Mouse (Mus musculus) hindbrain, embryonic 13.5 days (tissue): Measurements from ENCODE around the gene BC030867. TPM values are rescaled to one million over a fixed set of nuclear protein-coding genes. Genes with fewer than 3 reads are reported as not detected.

Source experiments
- ATAC-seq: fragments of 200-750 bp; cut with Nextera tagmentation; 2 replicates; pipeline ENCODE4 v1.8.0; 2017; ENCODE audit warnings: moderate TSS enrichment; ENCODE audit not compliant: low FRiP score
- H3K27ac ChIP-seq: fragments of 300-500 bp; sonication (generic); 2 replicates; pipeline ENCODE4 v1.5.1; 2015; ENCODE audit warnings: inconsistent platforms, mild to moderate bottlenecking, moderate library complexity
- H3K27me3 ChIP-seq: fragments of 300-500 bp; sonication (generic); 2 replicates; pipeline ENCODE4 v1.6.1; 2015; ENCODE audit warnings: mild to moderate bottlenecking, inconsistent platforms
- H3K36me3 ChIP-seq: fragments of 300-500 bp; sonication (generic); 2 replicates; pipeline ENCODE4 v1.6.1; 2015; ENCODE audit warnings: mild to moderate bottlenecking, inconsistent platforms
- H3K4me1 ChIP-seq: fragments of 300-500 bp; sonication (generic); replicated peaks from 2 replicates; pipeline ENCODE4 v1.6.1; 2015; ENCODE audit warnings: inconsistent platforms
- H3K4me2 ChIP-seq: fragments of 300-500 bp; sonication (generic); 2 replicates; pipeline ENCODE4 v1.6.1; 2015; ENCODE audit warnings: inconsistent platforms, mild to moderate bottlenecking, moderate library complexity
- H3K4me3 ChIP-seq: fragments of 300-500 bp; sonication (generic); 2 replicates; pipeline ENCODE4 v1.5.1; 2015; ENCODE audit warnings: mild to moderate bottlenecking, inconsistent platforms
- H3K9ac ChIP-seq: fragments of 300-500 bp; sonication (generic); 2 replicates; pipeline ENCODE4 v1.6.1; 2015; ENCODE audit warnings: mild to moderate bottlenecking, inconsistent platforms
- H3K9me3 ChIP-seq: fragments of 300-500 bp; sonication (generic); 2 replicates; pipeline ENCODE4 v1.6.1; 2016; ENCODE audit warnings: inconsistent platforms
- WGBS: fragments of 180-500 bp; shearing (Covaris S2); methylation state at CpG from one replicate; pipeline ENCODE4 v1.1.7; 2015; 5-methylcytosine and 5-hydroxymethylcytosine counted together
- polyA plus RNA-seq: library from polyadenylated mRNA; unstranded; fragments of >200 nt; fragmentation: Nextera tagmentation; extraction: Ambion mirVana; gene quantifications from 2 replicates; pipeline ENCODE4 v1.2.1, GENCODE M21; 2015

The BC030867 gene
- polyA plus RNA-seq, 1 experiment from 2014 or later, result 3.8 TPM

DNA sequence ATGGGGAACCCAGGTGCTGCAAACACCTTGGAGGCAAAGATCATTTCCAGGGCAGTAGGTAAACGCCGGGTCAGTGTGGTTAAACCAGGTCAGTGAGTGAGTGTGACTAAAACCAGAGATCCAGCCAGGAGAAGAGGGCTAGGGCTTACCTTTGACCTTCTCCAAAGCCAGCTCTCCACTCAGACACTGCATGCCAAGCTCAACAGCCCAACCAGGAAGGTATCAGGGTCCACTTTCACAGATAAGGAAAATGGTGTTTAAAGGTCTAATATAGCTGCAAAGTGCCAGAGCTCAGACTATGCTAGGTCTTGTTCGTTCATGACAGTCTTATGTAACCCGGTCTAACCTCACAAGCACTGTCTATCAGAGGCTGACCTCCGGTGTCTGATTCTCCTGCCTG lies 7.4 kb upstream of the BC030867 start:
- ATAC-seq, result no peak
- 92% methylated on average over 5 of the region's 5 CpGs for WGBS
- no peaks in the 10 kb centered on the region for H3K9me3 ChIP-seq
- peaks cover 19% of the 10 kb centered on the region for H3K4me1 ChIP-seq
- H3K36me3 ChIP-seq, result no peaks in the 10 kb centered on the region
- H3K4me2 ChIP-seq, result no peak overlapping the region
- H3K27ac ChIP-seq, result no peak overlapping the region
- H3K27me3 ChIP-seq, result no peaks in the 10 kb centered on the region
- no peak overlapping the region for H3K4me3 ChIP-seq
- no peak overlapping the region for H3K9ac ChIP-seq

DNA sequence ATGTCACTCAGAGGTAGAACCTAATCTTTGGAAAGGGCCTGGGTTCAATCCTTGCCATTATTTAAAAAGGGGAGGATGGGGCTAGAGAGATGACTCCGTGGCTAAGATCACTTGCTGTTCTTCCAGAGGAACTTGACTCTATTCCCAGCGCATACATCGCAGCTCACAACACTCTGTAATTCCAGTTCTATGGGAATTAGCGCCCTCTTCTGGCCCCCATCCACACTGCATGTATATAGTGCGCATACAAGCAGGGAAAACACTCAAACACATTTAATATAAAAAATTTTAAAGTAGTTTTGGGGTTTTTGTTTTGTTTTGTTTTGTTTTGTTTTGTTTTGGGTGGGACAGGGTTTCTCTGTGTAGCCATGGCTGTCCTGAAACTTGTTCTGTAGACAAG lies 6.8 kb upstream of the BC030867 start:
- Histone ChIP-seq H3K4me3 (no peak overlapping the region), H3K4me2 (no peak overlapping the region), H3K27me3 (no peaks in the 10 kb centered on the region), H3K4me1 (peaks cover 19% of the 10 kb centered on the region), H3K9me3 (no peaks in the 10 kb centered on the region), H3K36me3 (no peaks in the 10 kb centered on the region), H3K27ac (no peak overlapping the region), H3K9ac (no peak overlapping the region)
- ATAC-seq, result no peak
- 51% methylated on average over 5 of the region's 5 CpGs for WGBS

DNA sequence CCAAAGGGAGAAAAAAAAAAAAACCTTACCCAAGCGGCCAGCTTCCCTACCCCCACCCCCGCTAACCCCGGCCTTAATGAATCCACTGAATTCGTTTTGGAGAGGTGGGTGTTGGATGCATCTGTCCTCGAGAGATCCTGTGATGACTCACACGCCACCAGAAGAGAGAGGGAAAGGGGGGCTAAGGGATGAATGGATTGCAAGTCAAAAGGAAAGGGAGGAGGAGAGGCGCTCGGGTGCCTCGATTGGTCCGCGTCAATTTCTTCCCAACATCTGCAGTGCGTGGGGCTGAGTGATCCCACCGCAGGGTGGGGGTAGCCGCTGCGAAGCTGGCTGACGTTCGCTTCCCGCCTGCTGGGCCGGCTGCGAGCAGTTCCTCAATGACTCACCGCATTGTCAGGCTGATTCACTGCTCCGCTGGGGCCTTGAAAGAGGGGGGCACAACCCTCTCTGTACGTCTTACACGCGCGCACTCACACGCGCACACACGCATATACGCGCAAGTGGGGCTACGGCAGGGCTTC lies 3.7 kb upstream of the BC030867 start:
- peak; percentile 81 for ATAC-seq
- H3K27me3 ChIP-seq, result no peaks in the 10 kb centered on the region
- H3K4me3 ChIP-seq, result peak overlapping the region; percentile 36
- WGBS, result under 1% methylated on average over 32 of the region's 32 CpGs
- peaks cover 30% of the 10 kb centered on the region for H3K4me1 ChIP-seq
- no peaks in the 10 kb centered on the region for H3K9me3 ChIP-seq
- H3K4me2 ChIP-seq, result peak overlapping the region; percentile 62
- peak overlapping the region; percentile 75 for H3K27ac ChIP-seq
- H3K36me3 ChIP-seq, result no peaks in the 10 kb centered on the region
- H3K9ac ChIP-seq, result peak overlapping the region; percentile 65

DNA sequence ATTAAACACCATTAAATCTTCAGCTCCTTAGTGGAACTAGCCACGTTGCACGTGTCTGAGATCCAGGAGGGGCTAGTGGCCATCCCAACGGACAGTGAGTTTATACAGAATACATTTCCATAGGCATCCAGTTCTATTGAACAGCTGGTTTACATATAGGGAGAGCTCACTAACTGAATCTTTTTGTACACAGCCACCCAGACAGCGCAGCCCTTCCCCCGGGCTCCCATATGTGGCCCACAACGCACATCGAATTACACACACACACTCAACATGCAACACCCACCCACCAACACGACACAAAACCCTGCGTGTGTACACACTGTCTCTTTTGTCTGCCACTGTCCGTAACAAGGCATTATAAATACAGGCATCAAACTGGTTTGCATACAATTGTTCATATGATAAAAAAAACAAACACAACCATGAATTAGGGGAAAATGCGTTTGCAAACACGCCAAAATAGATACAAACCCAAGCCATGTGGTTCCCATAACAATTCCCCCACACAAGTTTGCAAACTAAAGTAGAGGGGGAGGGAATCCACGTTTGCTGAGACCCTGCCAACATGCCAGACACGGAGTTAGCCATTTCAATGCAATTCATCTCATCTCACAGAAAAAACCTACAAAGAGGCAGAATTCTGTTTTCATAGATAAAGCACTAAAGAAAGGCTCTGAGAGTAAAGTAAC lies 3.0 kb upstream of the BC030867 start:
- H3K4me2 ChIP-seq, result peak overlapping the region; percentile 62
- H3K4me1 ChIP-seq, result peaks cover 30% of the 10 kb centered on the region
- H3K27me3 ChIP-seq, result no peaks in the 10 kb centered on the region
- ATAC-seq, result no peak; the same call in 1 of the 2 replicates
- peak overlapping the region; percentile 36 for H3K4me3 ChIP-seq
- peak overlapping the region; percentile 75 for H3K27ac ChIP-seq
- 46% methylated on average over 14 of the region's 14 CpGs for WGBS
- no peaks in the 10 kb centered on the region for H3K9me3 ChIP-seq
- H3K36me3 ChIP-seq, result no peaks in the 10 kb centered on the region
- H3K9ac ChIP-seq, result peak overlapping the region; percentile 65; the same call in 1 of the 2 replicates

DNA sequence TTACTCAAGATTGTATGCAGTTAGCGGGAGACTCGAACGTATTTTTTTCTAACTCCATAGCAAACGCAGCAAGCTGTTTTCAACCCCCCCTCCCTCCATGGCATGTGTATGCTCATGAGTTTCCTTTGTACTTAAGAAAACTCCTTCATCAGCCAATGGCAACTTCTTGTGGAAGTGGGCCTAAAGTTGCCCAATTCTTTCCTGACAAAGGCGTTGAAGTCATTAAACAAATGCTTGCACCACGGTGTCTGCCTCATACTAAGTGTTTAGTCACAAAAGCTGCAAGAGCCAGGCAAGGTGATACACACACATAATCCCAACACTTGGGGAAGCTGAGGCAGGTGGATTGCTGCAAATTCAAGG lies 2.4 kb upstream of the BC030867 start:
- no peaks in the 10 kb centered on the region for H3K9me3 ChIP-seq
- peak overlapping the region; percentile 62; the same call in 1 of the 2 replicates for H3K4me2 ChIP-seq
- H3K27me3 ChIP-seq, result no peaks in the 10 kb centered on the region
- H3K4me1 ChIP-seq, result peaks cover 30% of the 10 kb centered on the region
- H3K4me3 ChIP-seq, result no peak overlapping the region
- ATAC-seq, result no peak
- no peak overlapping the region; the same call in 1 of the 2 replicates for H3K9ac ChIP-seq
- H3K27ac ChIP-seq, result no peak overlapping the region
- no peaks in the 10 kb centered on the region for H3K36me3 ChIP-seq
- 82% methylated on average over 6 of the region's 6 CpGs for WGBS

DNA sequence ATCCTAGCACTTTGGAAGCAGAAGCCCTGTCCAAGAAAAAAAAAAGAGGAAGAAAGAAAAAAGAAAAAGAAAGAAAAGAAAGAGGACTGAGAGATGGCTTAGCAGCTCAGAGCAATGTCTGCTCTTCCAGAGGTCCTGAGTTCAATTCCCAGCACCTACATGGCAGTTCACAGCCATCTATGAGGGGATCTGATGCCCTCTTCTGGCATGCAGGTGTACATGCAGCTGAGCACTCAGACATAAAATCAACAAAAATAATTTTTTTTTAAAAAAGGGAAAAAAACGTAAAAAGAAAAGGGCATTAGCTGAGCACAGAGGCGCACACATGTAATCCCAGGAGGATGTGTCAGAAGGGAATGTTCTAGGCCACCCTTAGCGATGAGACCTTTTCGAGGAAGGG lies 1.8 kb upstream of the BC030867 start:
- no peaks in the 10 kb centered on the region for H3K27me3 ChIP-seq
- H3K27ac ChIP-seq, result no peak overlapping the region
- ATAC-seq, result no peak
- H3K36me3 ChIP-seq, result no peaks in the 10 kb centered on the region
- peaks cover 30% of the 10 kb centered on the region for H3K4me1 ChIP-seq
- no peak overlapping the region for H3K4me3 ChIP-seq
- no peak overlapping the region for H3K9ac ChIP-seq
- no peaks in the 10 kb centered on the region for H3K9me3 ChIP-seq
- WGBS, result 87% methylated on average over 4 of the region's 4 CpGs
- no peak overlapping the region for H3K4me2 ChIP-seq

DNA sequence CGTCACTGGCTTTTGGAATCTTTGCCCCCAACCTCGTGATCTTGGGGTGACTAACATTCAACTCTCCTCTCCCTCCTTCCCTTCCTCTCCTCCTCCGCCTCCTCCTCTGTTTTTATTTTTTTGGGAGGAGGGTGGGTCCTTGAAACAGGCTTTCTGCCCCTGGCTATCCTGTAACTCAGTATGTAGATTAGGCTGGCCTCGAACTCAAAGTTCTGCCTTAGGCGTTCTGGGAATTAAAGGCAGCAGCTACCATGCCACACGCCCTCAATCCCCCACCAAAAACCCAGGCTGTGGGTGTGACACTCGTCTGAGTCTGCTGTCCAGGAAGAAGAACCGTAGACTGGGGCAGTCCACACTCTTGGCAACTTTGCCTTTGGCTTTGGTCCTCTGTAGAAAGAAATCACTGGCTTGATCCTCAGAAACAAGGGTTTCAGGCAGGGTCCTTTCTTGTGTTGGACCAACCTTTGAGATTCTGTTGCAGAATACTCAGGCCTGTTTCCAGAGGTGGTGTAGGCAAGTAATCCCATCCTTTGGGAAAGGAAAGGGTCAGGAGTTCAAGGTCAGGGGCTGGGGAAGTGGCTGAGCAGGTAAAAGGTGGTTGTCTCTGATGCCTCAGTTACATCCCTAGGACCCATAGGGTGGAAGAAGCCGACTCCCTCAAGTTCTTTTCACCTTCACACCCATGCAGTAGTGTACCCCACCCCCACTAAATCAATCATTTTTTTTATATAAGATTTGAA lies 839 bp downstream of the BC030867 start:
- Histone ChIP-seq H3K9ac (peak overlapping the region; percentile 60), H3K27ac (no peak overlapping the region), H3K36me3 (no peaks in the 10 kb centered on the region), H3K9me3 (no peaks in the 10 kb centered on the region), H3K4me1 (peaks cover 26% of the 10 kb centered on the region), H3K27me3 (no peaks in the 10 kb centered on the region), H3K4me3 (peak overlapping the region; percentile 47), H3K4me2 (peak overlapping the region; percentile 83)
- ATAC-seq, result no peak
- 10% methylated on average over 9 of the region's 9 CpGs for WGBS

DNA sequence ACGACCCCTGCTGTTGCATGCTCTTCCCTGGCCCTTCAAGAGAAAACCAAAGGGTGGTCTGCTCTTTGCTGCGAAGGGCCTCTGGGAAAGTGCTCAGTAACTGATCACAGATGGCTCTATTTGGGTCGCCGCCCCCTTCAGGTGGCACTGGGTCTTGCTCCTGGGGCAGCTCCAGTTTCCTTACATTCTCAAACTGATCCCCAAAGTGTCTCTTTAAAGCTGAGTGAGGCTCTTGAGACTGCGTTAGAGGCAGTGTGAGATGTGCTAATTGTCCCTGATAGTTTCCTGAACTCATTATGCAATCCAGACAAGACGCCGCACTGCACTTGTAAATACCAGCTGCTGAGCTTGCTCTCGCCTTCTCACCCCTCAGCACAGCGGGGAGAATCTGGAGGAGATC lies 8.8 kb downstream of the BC030867 start:
- Histone ChIP-seq H3K9ac (no peak overlapping the region), H3K27ac (no peak overlapping the region), H3K9me3 (no peaks in the 10 kb centered on the region), H3K27me3 (no peaks in the 10 kb centered on the region), H3K4me1 (peaks cover 3% of the 10 kb centered on the region), H3K4me2 (no peak overlapping the region), H3K4me3 (no peak overlapping the region), H3K36me3 (peaks cover 4% of the 10 kb centered on the region; the same call in 1 of the 2 replicates)
- 46% methylated on average over 8 of the region's 9 CpGs for WGBS
- ATAC-seq, result no peak

DNA sequence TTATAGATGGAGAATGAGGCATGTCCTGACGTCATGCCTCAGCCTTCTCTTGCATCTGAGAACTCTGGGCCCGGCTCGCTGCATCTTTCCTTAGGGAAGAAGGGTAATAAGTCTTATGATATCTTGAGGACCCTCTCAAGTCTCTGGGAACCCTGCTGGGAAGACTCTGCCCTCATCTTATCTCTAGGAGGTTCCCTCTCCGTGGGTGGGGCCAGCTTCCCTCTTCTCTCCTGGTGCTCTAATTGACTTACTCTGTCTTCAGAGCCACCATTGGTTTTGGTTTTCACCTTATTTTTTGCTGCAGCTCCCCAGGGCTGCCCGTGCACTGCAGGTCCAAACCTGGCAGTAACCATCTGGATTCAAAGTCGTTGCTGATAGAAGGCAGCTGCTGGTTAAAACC lies 9.4 kb downstream of the BC030867 start:
- no peak for ATAC-seq
- H3K9ac ChIP-seq, result no peak overlapping the region

DNA sequence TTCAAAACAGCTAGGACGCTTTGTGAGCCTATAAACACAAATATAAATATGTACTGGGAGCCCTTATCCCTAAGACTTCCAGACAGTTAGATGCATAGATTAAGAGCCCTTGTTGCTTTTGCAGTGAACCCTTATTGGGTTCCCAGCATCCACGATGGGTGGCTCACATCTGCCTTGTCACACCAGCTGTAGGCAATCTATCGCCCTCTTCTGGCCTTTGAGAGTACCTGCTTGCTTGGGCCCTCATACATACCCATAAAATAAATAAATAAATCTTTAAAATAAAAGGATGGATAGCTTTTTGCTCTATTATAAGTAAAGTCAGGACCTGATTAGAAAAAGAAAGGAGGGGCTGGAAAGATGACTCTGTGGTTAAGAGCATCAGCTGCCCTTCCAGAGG lies 9.8 kb downstream of the BC030867 start:
- H3K27ac ChIP-seq, result no peak overlapping the region
- 87% methylated on average over 3 of the region's 3 CpGs for WGBS
- no peak overlapping the region for H3K4me3 ChIP-seq
- H3K36me3 ChIP-seq, result peaks cover 4% of the 10 kb centered on the region; the same call in 1 of the 2 replicates
- H3K4me1 ChIP-seq, result peaks cover 3% of the 10 kb centered on the region
- no peaks in the 10 kb centered on the region for H3K9me3 ChIP-seq
- no peak overlapping the region for H3K9ac ChIP-seq
- no peak overlapping the region for H3K4me2 ChIP-seq
- no peaks in the 10 kb centered on the region for H3K27me3 ChIP-seq
- no peak for ATAC-seq

More for the DNA sequence above, 9.4 kb downstream of the BC030867 start:
- Histone ChIP-seq H3K27me3 (no peaks in the 10 kb centered on the region), H3K27ac (no peak overlapping the region), H3K4me2 (no peak overlapping the region), H3K36me3 (peaks cover 4% of the 10 kb centered on the region; the same call in 1 of the 2 replicates), H3K4me3 (no peak overlapping the region), H3K9me3 (no peaks in the 10 kb centered on the region), H3K4me1 (peaks cover 3% of the 10 kb centered on the region)
- 88% methylated on average over 6 of the region's 6 CpGs for WGBS

DNA sequence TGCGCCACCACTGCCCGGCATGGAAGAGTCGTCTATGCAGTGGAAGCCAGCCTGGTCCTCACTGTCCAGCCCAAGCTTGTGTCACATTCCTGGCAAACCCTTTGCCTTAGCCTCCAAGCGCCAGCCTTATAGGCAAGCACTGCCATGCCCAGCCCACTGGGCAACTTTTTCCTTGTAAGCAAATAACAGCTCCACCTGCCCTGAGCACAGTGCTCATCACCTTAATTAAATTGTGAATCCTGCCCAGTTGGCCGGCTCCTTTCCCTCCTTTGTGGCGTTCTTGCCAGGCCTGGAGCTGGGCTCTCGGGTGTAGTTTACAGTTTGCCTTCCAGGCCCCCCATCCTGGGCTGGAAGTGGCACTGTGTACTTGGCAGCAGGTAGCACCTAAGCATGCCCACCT lies 14.5 kb downstream of the BC030867 start:
- 93% methylated on average over 7 of the region's 7 CpGs for WGBS
- peaks cover 4% of the 10 kb centered on the region; the same call in 1 of the 2 replicates for H3K36me3 ChIP-seq
- no peaks in the 10 kb centered on the region for H3K27me3 ChIP-seq
- H3K27ac ChIP-seq, result no peak overlapping the region
- no peak overlapping the region for H3K4me2 ChIP-seq
- peaks cover 7% of the 10 kb centered on the region for H3K4me1 ChIP-seq
- H3K9ac ChIP-seq, result no peak overlapping the region
- H3K4me3 ChIP-seq, result no peak overlapping the region
- H3K9me3 ChIP-seq, result no peaks in the 10 kb centered on the region
- no peak for ATAC-seq

DNA sequence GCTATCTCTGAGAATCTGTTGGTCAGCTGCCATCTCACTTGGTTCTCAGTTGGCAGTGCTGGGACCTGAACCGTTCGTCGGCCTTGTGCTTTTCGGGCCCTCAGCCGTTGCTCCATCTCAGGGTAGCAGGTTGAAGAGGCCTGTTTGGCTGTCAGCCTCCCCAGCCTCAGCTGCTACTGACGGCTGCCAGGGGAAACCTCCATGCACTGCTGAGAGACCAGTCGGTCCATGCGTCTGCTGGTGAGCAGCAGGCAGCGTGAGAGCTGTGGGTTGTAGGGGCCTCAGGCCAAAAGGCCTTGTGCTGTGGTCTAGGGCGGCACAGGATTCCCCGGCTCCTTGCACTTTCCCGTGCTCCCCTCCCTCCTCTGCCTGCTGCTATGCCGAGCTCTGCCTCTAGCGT lies 17.1 kb downstream of the BC030867 start:
- H3K9me3 ChIP-seq, result no peaks in the 10 kb centered on the region
- WGBS, result 59% methylated on average over 14 of the region's 14 CpGs
- no peak for ATAC-seq

More for the DNA sequence above, 17.1 kb downstream of the BC030867 start:
- no peak overlapping the region for H3K4me3 ChIP-seq
- peaks cover under 1% of the 10 kb centered on the region; the same call in 1 of the 2 replicates for H3K36me3 ChIP-seq
- H3K27me3 ChIP-seq, result no peaks in the 10 kb centered on the region
- no peak overlapping the region for H3K9ac ChIP-seq
- H3K4me1 ChIP-seq, result peaks cover 7% of the 10 kb centered on the region
- H3K4me2 ChIP-seq, result no peak overlapping the region
- no peak overlapping the region for H3K27ac ChIP-seq
